Mouse (Mus musculus) thymus, postnatal 10 days (tissue): ENCODE measurements around the gene Ascc3.

ENCODE experiments used
- DNase-seq, 2 experiments: peaks; one replicate each; pipeline ENCODE4 v3.0.0; 2021; ENCODE audit warnings: low spot score in 2 of 2

Gene Ascc3

DNA sequence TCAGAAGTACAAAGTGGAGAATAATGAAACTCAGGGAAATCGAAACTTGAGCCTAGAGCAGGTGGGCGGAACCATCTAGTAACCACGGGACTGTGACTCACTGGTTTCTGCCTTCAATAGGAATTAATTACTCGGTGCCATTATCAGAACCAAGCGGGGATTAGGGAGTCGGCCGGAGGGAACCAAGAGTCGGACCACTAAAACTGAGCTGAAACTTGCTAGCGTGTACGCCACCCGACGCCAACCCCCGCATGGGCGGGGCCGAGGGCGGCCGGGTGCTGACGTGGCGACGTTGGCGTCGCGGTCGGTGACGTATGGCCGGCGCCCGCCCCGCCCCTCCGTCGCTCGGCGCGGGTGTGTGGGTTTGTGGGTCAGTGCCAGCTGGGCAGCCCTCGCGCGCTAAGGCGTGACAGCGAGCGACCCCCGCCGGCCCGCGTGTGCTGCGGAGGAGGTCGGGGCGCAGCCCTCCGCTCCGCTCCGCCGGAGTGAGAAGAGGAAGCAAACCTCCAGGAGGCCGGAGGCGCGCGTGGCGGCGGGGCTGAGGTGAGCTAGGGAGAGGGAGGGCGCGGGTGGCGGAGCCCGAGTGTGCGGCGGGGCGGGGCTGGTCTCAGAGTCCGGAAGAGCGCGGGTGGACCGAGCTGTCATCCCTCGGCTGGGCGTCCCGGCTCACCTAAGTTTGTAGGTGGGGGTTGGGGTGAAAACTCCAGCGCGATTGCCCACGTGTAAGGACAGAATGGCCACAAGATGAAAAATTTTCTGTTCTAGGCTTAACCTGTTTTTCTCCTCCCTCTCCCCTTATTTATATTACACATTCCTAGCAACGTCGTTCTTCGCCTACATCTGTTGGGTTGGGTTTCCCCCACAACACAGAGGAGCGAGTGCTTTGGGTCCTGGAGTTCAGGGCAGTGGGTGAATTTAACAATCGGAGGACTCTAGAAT, at the start of gene Ascc3:
Gene Ascc3 (plus strand): TSS at position 315 of the 939 bp plus-strand sequence.
- DNase-seq = peak; percentile 79 to 85

DNA sequence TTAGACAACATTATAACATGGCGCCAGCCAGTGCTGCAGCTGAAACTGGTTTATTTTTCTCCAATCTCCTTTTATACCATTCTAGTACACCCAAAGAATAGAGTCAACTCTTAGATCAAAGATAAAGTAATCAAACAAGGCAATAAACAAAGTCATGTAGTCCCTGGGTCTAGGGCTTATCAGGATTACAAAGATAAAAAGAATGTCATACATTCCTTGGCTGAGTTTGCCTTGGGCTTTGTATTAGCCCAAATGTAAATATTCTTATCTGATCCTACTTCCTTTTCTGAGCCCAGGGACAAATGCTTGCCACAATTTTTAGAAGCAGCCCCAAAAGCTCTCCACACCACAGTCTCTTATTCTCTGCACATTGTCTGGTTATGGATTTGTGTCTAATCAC, 7.7 kb upstream of the Ascc3 start:
- DNase-seq = no peak

- no peak for DNase-seq
Measured at GRCm38 (mm10) chr10:50586556-50586955, 5.9 kb upstream of the Ascc3 start.

DNA sequence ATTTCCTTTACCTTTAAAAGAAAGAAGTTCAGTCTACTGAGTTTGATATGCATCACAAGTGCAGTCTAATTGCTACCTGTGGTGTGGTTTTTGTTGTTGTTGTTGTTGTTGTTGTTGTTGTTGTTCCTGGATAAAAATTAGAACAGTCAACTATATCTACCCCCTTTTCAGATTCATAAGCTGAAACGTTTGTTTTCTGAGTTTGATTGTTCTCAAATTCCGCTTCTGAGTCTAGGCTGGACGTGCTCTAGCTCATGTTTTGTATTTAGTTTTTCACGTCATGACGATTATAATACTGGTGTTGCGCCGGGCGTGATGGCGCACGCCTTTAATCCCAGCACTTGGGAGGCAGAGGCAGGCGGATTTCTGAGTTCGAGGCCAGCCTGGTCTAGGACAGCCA, 902 bp downstream of the Ascc3 start:
- DNase-seq = no peak

- DNase-seq = no peak
Measured at GRCm38 (mm10) chr10:50595340-50595739, 2.9 kb downstream of the Ascc3 start.

DNA sequence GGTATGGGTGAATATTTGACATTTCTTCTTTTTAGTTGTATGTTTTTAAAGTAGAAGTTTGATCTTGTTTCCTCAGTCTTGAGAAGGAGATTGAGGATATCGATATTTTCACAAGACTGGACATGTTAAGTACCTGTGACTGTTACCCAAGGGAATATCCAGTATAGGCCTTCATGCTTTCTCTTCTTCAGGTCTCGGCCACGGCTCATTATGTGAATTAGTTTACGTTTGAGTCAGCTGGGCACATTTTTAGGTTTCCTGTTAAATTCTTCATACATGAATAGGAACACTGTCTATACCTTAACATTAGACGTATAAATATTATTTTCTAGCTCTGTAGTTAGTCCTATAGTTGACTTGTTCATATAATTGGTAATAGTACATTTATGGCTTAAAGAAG, 12.4 kb downstream of the Ascc3 start:
- DNase-seq = no peak

- no peak for DNase-seq
Measured at GRCm38 (mm10) chr10:50613840-50614239, 21.4 kb downstream of the Ascc3 start.

DNA sequence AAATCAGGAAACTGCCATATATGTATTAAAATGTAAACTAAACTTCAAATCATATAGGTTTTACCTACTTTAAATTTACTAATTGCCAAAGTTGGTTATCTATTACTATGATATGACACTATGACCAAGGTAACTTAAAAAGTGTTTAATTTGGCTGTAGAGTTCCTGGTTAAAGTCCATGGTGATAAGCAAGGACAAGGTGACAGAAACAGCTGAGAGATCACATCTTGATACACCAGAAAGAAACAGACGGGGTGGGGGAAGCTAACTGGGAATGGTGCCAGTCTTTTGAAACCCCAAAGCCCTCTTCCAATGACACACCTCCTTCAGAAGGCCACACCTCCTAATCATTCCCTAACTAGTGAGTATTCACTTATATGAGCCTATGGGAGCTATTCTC, 33.4 kb downstream of the Ascc3 start:
- DNase-seq = no peak

DNA sequence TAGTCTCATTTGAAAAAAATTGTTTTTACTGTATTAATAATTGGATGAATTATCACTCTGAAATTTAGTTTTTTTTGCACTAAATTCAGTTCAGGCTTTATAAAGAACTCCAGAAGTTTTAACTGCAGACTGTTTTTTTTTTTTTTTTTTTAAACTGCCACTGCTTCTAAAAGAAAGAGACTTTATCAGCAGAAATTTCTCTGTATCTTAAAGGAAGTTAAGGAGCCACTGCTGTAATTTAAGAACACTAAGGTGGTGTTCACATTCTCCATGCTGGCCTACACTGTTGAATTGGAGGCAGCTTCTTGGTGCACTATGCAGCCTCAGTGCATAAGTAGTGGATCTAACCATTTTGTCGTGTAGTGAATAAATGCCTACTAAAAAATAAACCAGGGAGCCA, 47.1 kb downstream of the Ascc3 start:
- DNase-seq = no peak

GRCm38 (mm10) chr10:50650612-50651011, 58.1 kb downstream of the Ascc3 start:
- DNase-seq = peak in 1 of 2 experiments; percentile 3

DNA sequence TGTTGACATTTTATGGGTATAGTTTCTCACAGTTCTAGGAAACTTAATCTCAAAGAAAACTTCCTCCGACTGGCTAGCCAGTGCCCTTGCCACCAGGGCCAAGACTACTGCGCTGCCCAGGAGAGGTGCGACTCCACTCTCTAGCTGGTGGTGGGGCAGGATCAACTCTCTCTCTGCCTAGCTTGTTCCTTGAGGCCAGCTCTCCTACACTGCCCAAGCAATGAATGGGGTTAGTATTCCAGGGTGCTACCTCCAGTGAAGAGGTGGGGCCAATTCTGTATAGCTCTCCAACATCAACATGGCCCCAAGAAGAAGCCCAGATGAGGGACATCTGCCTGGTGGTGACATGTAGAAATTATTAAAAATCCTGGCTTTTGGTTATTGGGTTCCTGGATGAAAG, 61.1 kb downstream of the Ascc3 start:
- no peak for DNase-seq

DNA sequence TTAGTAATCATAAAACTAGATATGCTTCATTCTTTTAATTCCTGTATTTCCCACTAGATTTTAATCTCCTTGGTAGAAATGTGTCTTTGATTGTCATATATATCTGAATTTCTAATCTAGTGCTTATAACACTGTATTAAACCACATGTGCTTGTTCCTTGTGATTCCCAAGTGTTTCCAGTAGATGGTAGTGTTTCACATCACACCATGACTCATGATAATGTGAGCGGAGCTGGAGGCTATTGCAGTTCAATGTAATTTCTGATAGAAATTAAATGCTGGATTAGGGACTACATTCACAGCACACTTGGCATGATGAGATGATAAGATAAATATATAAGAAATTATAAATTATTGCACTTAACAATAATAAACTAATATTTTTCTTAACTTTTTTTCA, 64.9 kb downstream of the Ascc3 start:
- peak in 1 of 2 experiments; percentile 3 for DNase-seq

GRCm38 (mm10) chr10:50671517-50671916, 79.0 kb downstream of the Ascc3 start:
- DNase-seq = no peak

DNA sequence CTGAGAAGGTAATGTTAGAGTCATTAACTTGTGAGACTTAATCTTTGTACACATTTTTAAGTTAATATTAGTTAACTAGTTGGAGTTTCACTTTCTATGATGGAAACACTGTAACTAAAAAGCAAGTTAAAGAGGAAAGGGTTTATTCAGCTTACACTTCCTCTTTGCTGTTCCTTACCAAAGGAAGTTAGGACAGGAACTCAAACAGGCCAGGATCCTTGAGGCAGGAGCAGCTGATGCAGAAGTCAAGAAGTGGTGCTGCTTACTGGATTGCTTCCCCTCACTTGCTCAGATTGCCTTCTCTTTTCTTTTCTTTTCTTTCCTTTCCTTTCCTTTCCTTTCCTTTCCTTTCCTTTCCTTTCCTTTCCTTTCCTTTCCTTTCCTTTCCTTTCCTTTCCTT, 97.9 kb downstream of the Ascc3 start:
- no peak for DNase-seq

DNA sequence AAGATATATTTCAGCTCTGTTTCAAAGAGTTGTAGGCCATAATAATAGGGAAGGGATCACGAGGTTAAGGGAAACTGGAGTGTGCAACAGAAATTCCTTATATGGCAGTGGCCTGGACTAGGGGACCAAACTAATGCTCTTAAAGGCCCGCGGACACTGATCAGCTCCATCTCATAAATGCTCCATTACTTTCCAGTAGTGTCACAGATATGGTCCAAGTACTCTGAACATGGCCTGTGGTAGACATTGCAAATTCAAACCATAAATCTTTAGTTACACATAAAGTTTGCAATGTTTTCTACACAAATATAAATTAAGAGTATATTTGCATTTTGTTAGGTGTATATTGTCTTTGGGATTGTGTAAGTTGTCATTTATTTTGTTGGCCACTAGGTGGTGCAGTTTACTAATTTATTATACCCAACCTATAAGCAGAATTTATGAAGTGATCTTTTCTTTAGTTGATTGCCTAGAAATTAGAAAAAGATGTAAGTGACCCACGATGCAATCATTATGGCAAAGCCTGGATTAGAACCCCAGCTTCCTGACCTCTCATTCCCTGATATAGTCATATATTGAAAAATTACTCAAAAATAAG, 106.5 kb downstream of the Ascc3 start:
- no peak for DNase-seq

DNA sequence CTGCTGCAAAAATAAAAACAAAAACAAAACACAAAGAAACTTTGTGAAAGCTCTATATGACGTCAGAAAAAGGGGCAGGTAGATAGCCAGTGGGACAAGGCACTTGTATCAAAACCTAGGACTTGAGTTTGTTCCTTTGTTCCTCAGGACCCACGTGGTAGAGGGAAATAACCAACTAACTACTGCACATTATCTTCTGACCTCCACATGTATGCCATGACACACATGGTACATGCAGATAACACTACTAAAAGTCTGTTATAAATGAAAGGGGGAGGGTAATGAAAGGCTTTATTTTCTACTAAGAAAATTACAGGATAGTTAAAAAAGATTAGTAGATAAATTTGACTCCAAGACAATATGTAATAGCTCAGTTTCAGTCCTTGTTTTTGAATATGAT, 109.3 kb downstream of the Ascc3 start:
- DNase-seq = no peak

DNA sequence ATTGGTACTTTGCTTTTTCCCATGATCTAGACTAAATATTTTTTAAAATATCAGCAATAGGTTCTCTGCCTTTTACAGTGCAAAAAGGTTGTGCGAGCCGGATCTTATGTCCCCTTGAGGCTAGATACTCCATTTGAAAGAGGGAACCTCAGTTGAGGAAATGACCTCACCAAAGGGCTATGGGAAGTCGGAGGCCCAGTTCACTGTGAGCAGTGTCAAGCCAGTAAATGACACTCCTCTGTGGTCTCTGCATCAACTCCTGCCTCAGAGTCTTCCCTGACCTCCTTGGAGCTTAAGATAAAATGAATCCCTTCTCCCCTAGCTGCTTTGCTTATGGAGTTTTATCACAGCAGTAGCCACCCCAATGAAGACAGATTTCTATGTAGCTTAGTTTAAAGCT, 109.9 kb downstream of the Ascc3 start:
- no peak for DNase-seq

- DNase-seq = peak in 1 of 2 experiments; percentile 18
Measured at GRCm38 (mm10) chr10:50704202-50704601, 111.7 kb downstream of the Ascc3 start.

DNA sequence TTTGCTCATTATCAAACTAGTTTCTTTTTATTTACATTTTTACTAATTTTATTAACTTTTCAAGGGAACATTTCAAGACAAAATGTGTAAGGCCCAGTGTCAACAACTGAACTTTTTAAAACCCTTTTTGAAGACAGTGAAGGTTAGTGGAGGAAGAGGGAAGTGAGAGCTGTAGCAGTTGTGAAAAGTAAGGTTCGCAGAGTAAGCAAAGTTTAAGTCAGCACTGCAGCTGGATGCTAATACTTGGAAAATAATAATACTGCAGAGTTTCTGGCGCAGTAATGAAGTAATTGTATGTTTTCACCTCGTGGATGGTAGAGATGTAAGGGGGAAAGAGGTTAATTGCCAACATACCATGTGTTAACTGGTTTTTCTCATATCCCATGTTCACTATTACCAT, 112.4 kb downstream of the Ascc3 start:
- no peak for DNase-seq

- no peak for DNase-seq
Measured at GRCm38 (mm10) chr10:50711286-50711685, 118.8 kb downstream of the Ascc3 start.

DNA sequence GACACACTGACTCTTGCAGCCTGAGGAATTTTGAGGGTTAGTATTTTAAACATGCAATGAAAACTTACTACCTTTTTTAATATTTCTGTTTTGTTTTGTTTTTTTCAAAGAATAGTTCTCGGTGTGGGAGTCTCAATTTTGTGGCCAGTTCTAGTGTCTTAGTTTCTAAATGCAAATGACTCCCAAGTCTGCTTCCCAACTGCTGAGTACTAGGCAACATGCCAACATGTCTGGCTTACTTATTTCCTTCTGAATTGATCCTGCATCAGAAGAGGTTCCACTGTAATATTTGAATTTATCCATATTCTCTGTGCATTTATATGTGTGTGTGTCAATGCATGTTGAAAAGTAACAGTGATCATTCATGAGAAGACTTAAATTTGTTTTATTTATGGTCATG, 119.3 kb downstream of the Ascc3 start:
- DNase-seq = no peak

DNA sequence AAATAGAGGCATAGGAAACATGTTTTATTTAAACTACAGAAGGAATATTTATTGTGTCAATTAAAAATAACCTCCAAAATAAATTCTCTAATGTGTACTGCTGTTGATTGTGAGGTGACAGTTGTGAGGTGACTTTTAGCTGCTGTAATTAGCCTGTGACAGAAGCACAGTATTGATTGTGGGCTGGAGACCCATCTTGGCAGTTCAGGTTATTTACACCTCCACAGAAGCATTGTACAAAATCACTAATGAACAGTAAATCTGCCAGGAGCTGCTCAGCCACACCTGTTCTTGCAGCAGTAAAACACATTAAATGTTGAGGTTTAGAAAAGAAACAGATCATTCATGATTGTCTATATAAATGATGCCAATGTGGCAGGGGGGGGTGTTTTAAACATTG, 141.0 kb downstream of the Ascc3 start:
- DNase-seq = no peak

DNA sequence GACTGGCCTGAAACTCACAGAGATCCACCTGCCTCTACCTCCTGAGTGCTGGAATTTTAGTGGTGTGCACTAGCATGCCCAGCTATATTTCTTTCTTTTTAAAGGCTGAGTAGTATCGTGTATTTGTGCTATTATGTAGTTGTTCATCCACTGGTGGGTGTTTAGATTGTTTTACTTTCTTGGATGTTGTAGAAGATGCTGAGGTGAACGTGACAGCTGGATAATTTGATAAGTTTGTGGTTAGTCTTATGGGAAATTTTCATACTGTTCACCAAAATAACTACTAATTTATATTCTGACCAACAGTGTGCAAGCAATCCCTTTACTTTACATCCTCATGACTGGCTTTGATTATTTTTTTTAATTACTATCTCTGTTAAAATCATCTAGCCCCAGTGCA, 169.6 kb downstream of the Ascc3 start:
- DNase-seq = no peak
